Mouse (Mus musculus) left cerebral cortex, adult 6 months (tissue): ENCODE data around the gene Vps11. TPM values are rescaled to one million over a fixed set of nuclear protein-coding genes. Genes with fewer than 3 reads are reported as not detected.

Source experiments
- long read RNA-seq, 2 experiments: library from polyadenylated mRNA; unstranded; transcript quantifications; one replicate each; pipeline ENCODE4 v2.0.0; 2019 to 2020
- polyA plus RNA-seq: library from polyadenylated mRNA; unstranded; fragments of <200 nt; fragmentation: Nextera tagmentation; gene quantifications from 2 replicates; pipeline ENCODE4 v1.2.3, GENCODE M21; 2021

The Vps11 gene
- polyA plus RNA-seq: 40.5 and 45.1 TPM in 2 replicates
- long read RNA-seq, experiment 1, transcript Vps11-201 (16 exons, 3,536 nt): major isoform, 454 of 532 reads
- long read RNA-seq, experiment 1, partial matches to known transcripts: 41 of 532 reads
- long read RNA-seq, experiment 1, other reads (novel, unspliced or antisense): 36 of 532 reads
- long read RNA-seq, experiment 2, transcript Vps11-201 (16 exons, 3,536 nt): major isoform, 49 of 70 reads
- long read RNA-seq, experiment 2, partial matches to known transcripts: 16 of 70 reads
- long read RNA-seq, experiment 2, other reads (novel, unspliced or antisense): 5 of 70 reads

DNA sequence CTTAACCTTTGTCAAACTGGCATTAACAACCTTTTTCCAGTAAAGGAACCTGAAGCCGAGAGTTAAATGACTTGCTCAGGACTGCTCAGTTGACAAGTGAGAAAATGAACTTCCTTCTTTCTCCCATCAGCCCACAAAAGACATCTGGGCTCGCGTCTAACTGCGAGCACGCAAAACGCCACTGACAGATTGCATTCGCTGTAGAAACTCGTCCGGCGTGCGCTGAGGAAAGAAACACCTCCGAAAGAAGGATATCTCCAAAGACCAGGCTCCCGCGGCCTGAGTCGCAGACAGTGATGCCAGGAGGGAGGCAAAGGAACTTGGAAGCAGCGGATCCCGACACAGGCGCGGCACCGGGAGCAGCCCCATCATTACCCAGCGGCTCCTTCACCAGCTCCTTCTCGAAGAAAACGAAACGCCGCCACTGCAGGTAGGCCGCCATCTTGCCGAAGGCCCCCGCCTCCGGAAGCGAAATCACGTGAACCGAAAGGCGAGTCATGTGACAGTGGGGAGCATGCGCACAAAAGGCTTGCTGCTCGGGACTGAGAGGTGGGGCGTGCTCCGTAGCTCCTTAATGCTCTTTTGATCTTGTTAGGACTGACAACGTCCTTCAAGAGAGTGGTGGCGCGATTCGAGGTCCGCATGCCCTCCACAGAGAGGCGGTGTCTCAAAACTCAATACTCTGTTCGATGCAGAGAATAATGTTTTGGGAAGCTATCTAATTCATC, at the start of gene Vps11:
Gene Vps11, minus strand, starts transcription at position 481 of the 728 bp plus-strand sequence.

DNA sequence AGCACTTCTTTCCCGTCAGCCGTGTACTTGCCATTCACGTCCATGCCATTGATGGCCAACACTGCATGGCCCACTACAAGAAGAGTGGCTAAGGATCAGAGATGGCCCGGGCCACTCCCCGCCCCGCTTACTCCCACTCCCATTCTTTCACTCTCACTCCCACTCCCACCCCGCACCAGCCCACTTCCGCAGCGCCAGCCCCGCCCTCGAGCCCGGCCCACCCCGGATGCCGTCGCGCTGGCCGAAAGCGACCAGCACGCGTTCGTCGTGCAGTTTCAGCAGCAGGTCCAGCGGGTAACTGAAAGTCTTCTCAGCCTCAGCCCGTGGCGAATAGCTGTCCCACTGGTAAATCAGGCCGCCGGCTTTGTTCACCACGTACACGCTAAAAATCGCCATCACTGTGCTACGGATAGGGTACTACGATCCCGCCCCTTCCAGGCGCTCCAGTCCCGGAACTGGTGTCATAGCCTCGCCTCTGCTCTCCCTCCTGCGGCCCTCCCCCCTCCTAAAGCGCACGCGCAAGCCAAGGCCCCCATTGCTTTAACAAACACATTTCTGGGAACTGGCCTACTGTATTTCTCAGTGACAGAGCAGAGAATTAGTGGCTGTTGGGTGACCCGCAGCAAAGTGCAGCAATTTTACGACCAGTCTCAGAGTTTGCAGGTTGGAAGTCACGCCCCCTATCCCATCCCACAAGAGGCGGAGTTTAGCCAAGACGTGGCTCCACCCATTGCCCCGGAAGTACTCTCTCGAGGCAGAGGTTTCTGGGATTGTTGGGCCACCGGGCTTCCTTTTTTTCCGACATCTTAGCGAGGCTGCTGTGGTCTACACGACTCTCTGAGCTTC, 45.7 kb upstream of the Vps11 start, which contains the start of the genes Rps25 and Trappc4:
Gene Rps25, plus strand, starts transcription at position 234 of the 846 bp plus-strand sequence.
Gene Trappc4, minus strand, starts transcription at position 695 of the 846 bp plus-strand sequence.

DNA sequence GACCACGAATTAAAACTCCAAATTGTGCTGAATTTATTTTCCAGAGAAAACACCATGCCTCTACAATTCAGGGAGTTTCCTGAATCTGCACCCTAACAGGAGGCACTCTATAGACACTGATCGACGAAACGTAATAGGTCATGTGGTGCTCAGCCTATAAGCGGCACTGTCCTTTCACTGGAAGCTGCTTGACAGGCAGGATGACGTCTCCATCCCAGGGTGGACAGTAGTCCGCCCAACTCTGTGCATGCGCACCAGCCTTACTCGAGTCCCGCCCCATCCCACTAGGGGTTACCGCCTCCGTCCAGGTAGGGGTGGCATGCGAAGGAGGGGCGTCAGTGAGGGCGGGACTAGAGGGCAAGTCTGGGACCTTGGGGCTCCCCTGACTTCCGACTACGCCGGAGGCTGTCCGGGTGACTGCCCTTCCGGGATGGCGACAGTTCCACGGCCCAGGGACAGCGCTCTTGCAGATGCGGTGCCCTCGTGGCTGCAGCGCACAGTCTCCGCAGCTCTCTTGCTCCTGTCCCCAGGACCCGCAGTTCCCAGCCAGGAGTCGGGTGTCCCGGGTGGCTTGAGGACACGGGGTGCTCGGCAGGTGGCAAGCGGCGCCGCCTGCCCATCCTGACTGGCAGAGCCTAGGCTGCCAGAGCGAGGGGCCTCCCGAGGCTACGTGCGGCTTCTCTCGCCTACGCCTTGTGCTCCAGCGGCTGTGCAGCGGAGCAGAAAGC, 35.4 kb upstream of the Vps11 start, which contains the start of gene Slc37a4:
Gene Slc37a4, plus strand, starts transcription at position 169 of the 728 bp plus-strand sequence.

DNA sequence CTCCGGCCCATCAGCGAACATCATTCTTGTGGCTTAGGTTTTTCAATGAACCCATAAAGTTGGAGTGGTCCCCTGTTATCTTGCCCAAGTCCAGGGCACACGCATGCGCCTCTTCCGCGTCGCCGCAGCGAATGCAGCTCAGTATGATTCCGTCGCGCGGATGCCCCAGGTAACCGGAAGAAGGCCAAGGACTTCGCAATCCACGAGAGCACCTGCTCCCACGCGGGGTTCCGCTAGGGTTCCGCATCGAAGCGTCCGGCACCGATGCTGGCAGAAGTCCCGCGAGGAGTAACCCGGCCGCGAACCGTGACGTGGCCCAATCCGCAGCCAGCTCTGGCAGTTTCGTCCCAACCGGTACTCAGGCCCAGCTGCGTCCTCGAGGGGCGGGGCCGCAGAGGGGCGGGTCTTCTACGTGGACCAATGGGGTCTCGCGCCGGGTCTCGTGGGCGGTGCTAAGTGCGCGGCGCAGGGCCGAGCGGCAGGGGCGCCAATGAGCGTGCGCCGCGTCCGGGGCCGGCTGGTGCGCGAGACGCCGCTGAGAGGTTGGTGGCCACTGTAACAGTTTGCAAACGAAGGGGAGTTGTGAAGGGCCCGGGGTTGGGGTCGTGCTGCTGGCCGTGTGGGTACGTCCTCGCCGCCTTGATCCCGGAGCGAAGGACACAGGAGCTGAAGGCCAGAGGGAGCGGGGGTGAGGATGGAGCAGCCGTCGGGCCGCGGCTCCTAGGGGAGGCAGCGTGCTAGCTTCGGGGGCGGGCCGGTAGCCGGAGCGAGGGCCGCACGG, 17.8 kb upstream of the Vps11 start, which contains the start of gene Hyou1:
Gene Hyou1, plus strand, starts transcription at position 437 of the 781 bp plus-strand sequence.

DNA sequence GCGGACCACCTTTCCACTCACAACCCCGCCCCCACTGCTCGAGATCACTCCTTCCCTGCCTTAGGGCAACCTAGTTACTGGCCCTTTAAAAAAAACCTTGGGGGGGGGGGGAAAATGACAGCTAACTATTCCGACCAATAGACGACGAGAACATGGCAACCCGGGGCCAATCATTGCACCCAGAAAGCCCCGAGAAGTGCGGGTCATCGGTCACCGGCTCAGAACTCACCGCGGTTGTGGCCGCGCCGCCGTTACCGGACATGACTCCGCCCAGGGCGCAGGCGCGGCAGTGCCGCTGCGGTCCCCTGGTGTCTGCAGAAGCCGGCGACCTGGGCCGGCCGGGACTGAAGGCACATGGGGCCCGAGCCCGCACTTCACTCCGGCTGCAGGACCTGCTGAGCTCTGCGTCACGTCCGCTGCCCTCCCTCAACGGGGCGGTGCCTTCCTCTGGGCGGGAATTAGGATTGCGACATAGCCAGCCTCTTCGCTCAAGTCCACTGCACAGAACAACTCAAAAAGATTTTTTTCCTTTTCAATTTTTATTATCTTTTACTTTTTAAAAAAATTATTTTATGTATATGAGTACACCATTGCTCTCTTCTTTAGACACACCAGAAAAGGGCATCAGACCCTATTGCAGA, 17.6 kb downstream of the Vps11 start, which contains the start of gene Hmbs:
Gene Hmbs, minus strand, starts transcription at position 448 of the 641 bp plus-strand sequence.

DNA sequence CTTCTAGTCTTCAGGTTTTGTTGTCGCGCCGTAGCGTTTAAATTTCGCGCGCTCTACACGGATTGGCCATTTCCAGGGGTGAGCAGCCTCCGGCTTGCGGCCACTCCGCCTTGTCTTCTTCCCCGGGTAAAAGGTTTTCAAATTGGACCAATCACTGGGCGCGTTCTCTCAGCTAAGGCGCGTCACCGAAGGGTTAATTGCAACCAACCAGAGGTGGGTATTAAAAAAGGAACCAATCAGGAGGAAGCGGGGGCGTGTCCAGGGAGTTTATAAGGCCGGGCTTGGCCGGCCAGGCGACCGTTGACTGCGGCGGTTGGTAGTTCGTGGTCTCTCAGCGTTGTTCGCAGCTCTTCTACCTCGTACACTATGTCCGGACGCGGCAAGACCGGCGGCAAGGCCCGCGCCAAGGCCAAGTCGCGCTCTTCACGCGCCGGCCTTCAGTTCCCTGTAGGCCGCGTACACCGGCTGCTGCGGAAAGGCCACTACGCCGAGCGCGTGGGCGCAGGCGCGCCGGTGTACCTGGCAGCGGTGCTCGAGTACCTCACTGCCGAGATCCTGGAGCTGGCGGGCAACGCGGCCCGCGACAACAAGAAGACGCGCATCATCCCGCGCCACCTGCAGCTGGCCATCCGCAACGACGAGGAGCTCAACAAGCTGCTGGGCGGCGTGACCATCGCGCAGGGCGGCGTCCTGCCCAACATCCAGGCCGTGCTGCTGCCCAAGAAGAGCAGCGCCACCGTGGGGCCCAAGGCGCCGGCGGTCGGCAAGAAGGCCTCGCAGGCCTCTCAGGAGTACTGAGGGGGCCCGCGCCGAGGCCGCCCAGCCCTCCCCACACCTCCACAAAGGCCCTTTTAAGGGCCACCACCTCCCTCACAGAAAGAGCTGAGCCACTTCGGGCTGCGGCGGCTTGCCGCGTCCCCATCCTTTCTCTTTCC, 26.8 kb downstream of the Vps11 start, which contains the start of gene H2afx:
Gene H2afx, plus strand, starts transcription at position 299 of the 935 bp plus-strand sequence.

DNA sequence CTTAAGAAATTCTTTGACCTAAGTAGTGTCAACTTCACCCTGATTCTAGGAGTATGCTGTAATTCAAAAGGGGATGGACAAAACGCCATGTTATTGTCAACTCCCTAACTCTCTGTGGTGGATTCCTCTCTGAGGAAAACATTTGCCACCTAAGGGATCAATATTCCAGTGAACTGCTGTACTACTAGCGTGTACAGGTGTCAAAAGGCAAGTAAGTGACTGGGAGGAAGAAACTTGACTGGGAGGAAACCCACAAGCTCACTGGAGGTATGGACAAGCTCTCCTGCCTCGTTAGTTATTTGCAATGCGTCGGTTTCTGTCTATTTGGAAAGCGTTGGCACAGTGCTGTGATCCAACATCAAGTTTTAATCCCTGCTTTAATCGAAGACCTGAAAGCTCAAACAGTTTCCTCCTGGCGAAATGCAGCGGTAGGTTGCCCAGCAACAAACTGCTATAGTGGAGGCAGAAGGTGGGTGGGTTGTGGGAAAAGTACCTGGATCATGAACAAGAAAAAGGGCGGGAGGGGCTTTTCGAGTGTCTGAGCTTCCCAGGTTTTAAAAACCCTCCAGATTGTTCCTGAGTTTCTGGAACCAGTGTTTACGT, 35.6 kb downstream of the Vps11 start, which contains the start of gene Dpagt1:
Gene Dpagt1, plus strand, starts transcription at position 252 of the 603 bp plus-strand sequence.

DNA sequence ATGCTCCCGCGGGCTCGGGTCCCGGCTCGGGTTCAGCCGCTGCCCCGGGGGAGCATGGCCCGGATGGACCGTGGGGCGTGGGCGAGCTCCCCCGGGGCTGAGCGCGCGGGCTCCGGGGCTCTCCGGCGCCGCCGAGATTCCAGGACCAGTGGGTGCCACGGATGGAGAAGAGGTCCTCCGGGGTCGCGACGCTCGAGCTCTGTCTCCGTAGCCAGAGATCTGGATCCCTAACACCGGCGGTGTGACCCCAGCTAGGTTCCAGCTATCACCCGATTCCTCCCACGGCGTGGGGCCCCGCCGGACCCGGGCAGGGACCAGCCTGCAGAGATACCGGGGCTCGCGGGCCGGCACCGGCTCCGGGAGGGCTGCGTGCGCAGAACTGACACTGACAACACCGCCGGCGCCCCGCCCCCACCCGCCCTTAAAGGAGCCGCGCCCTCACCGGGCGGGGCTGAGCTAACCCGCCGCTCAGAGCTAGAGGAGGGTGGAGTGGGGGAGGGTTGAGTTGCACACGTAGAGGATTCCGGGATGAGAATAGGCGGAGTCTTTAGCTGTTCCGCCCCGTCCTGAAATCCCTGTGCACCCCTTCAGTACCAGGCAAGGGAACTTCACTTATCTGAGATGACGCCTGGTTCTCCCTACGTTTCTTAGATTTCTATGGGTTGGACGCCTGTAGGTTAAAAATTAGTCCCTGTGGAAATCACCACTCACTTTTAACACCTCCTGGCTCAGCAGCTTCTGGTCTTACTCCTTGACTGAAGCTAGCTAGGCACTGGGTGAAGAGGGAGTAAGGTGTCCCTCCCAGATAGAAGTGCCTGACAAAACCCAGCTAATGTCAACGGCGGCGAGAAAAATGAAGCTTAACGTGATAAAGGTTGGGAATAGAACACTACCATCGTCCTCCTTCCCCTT, 41.3 kb downstream of the Vps11 start, which contains the start of gene C2cd2l:
Gene C2cd2l, minus strand, starts transcription at position 399 of the 912 bp plus-strand sequence.

DNA sequence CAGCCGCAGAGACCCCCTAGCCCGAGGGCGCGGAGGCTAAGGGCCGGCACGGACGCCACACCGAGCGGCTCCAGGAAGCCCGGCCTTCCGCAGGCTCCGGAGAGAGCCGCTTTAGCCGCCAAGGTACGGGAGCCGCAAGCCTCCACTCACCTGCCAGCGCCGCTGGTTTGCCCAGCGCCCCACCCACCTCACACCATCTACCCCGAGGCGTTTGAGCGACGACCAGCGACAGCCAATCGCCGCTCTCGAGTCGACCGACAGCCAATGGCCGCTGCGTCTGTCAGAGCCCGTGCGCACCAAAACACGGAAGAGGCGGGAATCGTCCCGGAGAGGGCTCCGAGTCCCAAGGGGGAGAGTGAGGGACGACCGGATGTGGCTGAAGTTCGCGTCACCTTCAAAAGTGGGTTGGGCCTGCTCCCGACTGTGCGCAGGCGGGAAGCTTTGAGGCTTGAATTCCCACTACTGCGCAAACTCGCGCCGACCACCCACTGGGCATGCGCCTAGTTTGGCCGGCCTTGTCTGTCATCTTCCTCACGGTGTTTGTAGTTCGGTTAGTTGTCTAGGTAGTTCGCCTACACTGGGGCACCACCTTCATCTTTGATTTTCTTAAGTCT, 55.9 kb downstream of the Vps11 start, which contains the start of gene Hinfp:
Gene Hinfp, minus strand, starts transcription at position 206 of the 614 bp plus-strand sequence.

Other genes with a start within 250 kb of the Vps11 start
- 0.18 and 0.23 TPM in 2 replicates for gene Gm49380, start 248.2 kb downstream of the Vps11 start, polyA plus RNA-seq
- gene Rnf26, start 248.2 kb downstream of the Vps11 start, polyA plus RNA-seq: 9.9 and 25.8 TPM in 2 replicates
- gene Mcam, start 227.2 kb downstream of the Vps11 start, polyA plus RNA-seq: 3.0 and 4.2 TPM in 2 replicates
- gene Cbl, start 127.6 kb downstream of the Vps11 start, polyA plus RNA-seq: 8.2 and 8.3 TPM in 2 replicates
- 5.5 and 6.3 TPM in 2 replicates for gene Ccdc153, start 121.0 kb downstream of the Vps11 start, polyA plus RNA-seq
- 0.29 and 0.55 TPM in 2 replicates for gene Pdzd3, start 110.2 kb downstream of the Vps11 start, polyA plus RNA-seq
- 3.7 and 6.2 TPM in 2 replicates for gene Nlrx1, start 93.1 kb downstream of the Vps11 start, polyA plus RNA-seq
- gene Abcg4, start 73.1 kb downstream of the Vps11 start, polyA plus RNA-seq: 16.5 and 27.8 TPM in 2 replicates
- 3.3 and 4.6 TPM in 2 replicates for gene Hinfp, start 56.0 kb downstream of the Vps11 start, polyA plus RNA-seq
- gene C2cd2l, start 41.4 kb downstream of the Vps11 start, polyA plus RNA-seq: 18.2 and 67.4 TPM in 2 replicates
- 8.7 and 14.8 TPM in 2 replicates for gene Dpagt1, start 35.7 kb downstream of the Vps11 start, polyA plus RNA-seq
- 41.4 and 74.1 TPM in 2 replicates for gene H2afx, start 27.0 kb downstream of the Vps11 start, polyA plus RNA-seq
- 26.9 and 35.2 TPM in 2 replicates for gene Hmbs, start 17.4 kb downstream of the Vps11 start, polyA plus RNA-seq
- 15.2 and 19.6 TPM in 2 replicates for gene Hyou1, start 17.8 kb upstream of the Vps11 start, polyA plus RNA-seq
- 21.9 and 23.6 TPM in 2 replicates for gene Slc37a4, start 35.2 kb upstream of the Vps11 start, polyA plus RNA-seq
- 1,852 and 1,982 TPM in 2 replicates for gene Rps25, start 45.5 kb upstream of the Vps11 start, polyA plus RNA-seq
- 159 and 195 TPM in 2 replicates for gene Trappc4, start 45.9 kb upstream of the Vps11 start, polyA plus RNA-seq
- gene Ccdc84, start 56.9 kb upstream of the Vps11 start, polyA plus RNA-seq: 5.6 and 7.5 TPM in 2 replicates
- not detected in 2 replicates for gene Foxr1, start 79.5 kb upstream of the Vps11 start, polyA plus RNA-seq
- not detected in 2 replicates for gene Upk2, start 93.3 kb upstream of the Vps11 start, polyA plus RNA-seq
- gene Bcl9l, start 121.2 kb upstream of the Vps11 start, polyA plus RNA-seq: 3.7 and 5.7 TPM in 2 replicates
- not detected in 2 replicates for gene Cxcr5, start 200.2 kb upstream of the Vps11 start, polyA plus RNA-seq
- gene Ddx6, start 243.2 kb upstream of the Vps11 start, polyA plus RNA-seq: 15.6 and 18.4 TPM in 2 replicates